Mouse (Mus musculus) adrenal gland, adult 2 months (tissue): Measurements from ENCODE around the gene Nrk. TPM values are rescaled to one million over a fixed set of nuclear protein-coding genes. Genes with fewer than 3 reads are reported as not detected.
A peak's percentile ranks its signal among the peaks of the same experiment; 100 is the strongest.

ENCODE experiments used
- DNase-seq: peaks from one replicate; pipeline ENCODE4 v3.0.0; 2021
- long read RNA-seq: library from polyadenylated mRNA; stranded (forward); transcript quantifications from one replicate; pipeline ENCODE4 v2.0.0, GENCODE M21; 2021
- polyA plus RNA-seq: library from polyadenylated mRNA; depleted of rRNA; stranded (reverse); fragments of >200 nt; gene quantifications from 2 replicates; pipeline ENCODE4 v1.2.3, GENCODE M21; 2012; rRNA removed
- total RNA-seq, 2 experiments: library from RNA; stranded (reverse); gene quantifications; 2 replicates each; pipeline ENCODE4 v1.2.3; 2021

The Nrk gene
- total RNA-seq (under 1 TPM; 0.35 to 0.46 TPM), polyA plus RNA-seq (0.04 and 0.10 TPM in 2 replicates)
- long read RNA-seq = 0 reads

DNA sequence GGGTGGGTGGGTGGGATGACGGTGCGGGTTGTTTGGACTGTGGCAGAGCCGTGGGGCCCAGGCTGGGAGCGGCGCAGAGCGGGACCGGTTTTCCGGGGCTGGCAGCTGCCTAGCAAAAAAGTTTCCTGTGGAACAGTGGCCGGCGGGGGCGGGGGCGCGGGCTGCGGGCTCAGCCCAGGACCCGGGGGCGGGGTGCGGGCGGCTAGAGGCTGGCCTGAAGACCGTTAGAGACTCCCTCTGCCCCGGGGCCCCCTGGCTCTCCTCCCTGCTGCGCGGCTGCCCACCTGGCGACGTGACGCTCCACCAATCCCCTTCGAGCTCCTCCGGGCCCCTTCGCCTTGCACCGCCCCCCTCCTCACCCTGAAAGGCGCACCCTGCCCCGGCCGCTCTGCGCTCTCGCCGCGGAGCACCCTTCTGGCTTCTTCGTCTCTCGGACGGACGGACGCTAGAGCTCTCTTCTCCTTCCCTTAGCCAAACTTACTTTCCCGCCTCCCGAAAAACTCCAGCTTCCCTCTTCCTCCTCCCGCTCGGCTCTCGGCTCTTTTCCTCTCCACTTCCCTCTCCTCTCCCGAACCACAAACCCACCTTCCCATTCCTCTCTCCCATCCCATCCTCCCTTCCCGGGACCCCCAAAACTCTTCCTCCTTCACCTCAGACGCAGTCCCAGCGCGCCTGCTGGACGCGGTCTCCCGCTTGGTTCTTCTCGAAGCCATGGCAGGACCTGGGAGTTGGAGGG is at the start of gene Nrk:
Gene Nrk, plus strand, starts transcription at position 390 of the 736 bp plus-strand sequence.
- peak; percentile 13 for DNase-seq

DNA sequence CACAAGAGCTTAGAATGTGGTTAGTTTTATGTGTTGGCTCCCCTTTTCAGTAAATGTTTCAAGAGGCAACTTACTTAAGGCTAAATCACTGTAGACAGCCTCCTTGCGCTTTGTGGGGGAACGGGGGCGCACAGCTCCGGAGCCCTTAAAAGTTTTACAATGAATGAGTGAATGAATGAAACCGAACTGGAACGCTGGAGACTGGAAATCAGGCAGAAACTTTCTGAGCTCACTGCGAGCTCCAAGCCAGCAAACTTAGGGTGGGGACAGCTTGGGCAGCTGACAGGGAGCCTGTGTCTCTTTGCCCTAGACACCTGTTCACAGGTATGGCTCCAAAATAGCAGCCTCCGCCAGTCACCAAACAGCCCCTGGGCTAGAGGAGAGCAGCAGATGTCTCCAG is 864 bp upstream of the Nrk start:
- peak; percentile 1 for DNase-seq

DNA sequence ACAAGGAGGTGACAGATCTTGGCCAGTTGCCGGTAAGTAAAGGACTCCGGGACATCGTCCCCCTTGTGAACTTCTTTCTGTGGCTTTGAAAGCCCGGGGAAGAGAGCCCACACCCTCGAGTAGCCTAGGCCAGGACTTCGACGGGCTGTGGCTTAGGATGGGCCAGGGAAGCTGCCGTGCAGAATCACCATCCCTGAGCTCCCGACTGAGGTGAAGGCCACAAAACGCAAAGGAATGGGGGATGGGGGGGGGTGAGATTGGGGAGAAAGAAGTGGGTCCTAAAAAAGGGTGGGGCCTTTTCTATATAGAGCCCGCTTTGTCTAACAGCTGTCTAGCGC is 516 bp downstream of the Nrk start:
- no peak for DNase-seq

DNA sequence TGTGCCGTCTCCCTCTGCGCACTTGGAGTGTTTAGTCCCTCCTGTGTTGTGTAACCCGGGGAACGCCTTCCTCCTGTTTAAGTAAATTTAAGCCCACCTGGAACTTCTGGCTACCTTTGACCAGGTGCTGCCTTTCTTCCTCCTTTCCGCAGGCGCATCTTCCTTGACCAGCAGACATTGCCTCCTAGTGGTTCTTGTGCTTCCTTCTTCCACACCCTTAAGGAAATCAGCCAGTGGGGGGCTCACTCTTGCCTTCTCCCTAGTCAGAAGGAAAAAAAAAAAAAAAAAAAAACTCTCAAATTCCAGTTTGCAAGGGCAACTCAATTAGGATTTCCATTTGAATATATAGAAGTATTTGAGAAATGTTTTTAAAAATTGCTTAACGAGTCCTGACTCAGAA is 4.8 kb downstream of the Nrk start:
- no peak for DNase-seq

DNA sequence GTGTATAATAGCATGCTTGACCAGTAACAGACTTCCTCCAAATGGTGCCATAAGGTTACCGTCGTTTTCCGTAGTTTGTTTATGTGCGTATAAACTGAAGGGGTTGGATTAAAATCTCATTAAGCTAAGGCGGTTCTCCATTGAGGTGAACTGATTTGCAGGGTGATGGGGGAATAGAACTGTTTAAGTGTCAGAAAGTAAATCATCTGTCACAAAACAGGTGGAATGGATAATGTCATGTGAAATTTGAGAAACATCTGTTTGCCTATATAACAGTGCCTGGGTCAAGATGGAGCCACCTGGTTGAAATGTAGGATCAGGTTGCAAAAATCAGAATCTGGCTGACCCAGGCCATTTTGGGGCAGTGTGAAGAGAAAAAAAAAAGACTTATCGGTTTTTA is 29.7 kb downstream of the Nrk start:
- DNase-seq = no peak

DNA sequence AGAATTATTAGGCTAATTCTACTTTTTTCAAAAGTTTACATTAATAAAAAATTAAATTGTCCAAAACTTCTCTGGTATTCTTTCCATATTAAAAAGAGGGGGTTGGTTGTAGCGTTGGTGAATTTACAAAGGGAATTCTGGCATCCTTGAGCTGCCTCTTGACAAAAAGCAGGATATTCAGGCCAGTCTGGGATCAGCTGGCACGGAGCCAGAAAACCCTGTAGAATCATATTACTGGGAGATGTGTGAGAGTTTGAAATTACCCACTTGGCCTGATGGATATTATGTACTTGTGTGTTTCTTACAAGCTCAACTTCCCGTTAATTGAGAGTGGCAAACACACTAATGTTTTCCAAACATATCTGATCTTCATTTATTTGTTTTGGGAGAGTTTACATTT is 46.5 kb downstream of the Nrk start:
- no peak for DNase-seq

DNA sequence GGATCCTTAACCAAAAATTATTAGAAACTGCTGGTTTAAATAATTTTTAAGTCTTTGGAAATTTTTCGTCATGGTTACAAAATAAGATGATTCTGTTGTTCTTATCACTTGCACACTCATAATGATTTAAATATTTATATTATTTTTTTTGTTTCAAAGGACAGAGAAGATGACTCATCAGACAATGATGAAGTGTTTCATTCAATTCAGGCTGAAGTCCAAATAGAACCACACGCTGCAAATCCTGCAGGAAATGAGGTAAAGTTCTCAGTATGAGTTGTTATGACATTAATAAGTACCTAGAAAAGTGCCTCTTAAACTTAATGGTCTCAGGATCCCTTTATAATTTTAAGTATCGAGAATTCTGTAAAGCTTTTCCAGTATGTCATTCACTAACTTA is 64.3 kb downstream of the Nrk start:
- DNase-seq = no peak

DNA sequence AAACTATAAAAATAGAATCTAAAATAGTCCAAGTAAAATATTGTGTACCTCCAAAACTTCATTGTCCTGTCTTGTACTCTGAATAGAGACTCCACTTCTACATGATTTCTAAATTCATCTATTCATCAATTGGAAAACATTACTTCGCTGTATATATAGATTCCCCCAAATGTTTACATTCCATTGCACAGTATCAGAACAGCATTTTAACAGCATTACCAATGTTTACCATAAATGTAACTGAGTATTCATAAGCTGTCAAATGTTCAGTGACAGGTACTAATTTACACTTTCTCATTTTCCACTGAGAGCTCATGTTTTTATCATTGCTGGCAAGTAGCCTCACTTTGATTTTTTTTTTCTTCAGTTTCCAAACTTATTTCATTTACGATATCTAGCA is 65.0 kb downstream of the Nrk start:
- DNase-seq = no peak

DNA sequence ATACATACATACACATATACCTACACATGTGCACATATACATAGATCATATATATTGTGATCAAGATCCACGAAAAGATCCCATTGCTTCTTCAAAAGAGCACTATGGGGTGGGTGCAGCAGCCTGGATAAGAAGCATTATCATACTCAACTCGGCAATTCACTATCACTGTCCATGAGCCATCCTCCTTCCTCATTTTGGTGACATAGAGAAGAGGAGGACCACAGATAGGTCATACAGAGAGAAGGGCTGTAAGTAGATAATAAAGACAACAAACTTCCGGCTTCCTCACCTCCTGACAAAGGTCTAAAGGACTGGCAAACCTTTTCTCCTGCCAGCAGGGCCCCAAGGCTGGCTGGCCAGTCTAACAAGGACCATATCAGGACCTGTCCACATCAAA is 100.3 kb downstream of the Nrk start:
- DNase-seq = no peak

DNA sequence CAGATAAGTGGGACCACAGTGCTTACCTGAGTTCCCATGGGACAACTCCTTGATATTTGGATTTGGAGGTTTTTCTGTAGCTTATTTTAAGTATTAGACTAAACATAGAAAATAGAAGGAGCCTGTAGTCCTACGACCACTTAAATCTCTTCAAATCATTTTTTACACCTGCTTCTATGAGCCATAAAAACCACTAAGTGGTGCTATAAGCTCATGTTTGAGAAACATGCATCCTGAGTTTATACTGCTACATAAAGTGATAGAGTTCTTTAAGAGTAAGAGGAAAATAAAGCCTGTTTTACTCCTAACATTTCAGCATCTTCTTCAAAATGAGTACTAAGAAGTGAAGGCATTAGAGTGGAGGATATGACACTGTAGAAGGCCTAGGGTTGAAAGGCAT is 102.3 kb downstream of the Nrk start:
- no peak for DNase-seq

DNA sequence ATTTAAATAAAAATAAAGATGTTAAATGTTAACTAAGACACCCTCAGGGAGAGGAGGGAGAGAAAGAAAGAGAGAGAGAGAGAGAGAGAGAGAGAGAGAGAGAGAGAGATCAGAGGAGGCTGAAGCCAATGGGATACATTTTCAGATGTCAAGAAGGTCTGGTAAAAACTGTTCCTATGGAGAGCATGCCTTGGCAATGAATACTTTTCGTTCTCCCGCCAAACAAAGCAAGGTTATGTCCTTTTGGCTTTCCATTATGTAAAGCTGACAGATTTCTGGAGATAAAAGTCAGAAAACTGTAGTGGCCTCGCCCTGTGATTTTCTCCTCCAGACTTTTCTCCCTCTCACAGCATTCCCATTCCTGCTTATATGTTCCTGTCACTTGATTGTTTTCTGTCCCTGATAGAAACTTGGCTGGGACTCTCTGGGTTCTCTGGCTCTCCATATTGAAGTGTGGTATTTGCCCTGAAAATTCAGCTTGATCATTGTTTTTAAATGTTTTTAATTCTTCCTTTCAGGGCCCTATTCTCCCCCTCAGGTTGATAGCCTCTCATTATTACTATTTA is 112.4 kb downstream of the Nrk start:
- DNase-seq = no peak

DNA sequence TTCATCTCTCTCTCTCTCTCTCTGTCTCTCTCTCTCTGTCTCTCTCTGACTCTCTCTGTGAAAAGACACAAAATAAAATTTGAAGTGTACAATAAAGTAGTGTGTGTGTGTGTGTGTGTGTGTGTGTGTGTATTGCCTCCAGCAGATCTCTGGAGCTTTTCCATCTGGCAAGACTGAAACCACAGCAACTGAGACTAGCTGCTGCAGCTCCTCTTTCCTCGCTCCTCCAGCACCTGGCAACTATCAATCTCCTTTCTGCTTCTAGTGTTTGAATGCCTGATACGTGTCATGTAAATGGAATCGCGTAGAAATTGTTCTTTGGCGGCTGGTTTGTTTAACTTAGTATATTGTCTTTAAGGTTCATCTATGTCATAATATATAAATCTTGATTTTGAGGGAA is 113.1 kb downstream of the Nrk start:
- DNase-seq = no peak

DNA sequence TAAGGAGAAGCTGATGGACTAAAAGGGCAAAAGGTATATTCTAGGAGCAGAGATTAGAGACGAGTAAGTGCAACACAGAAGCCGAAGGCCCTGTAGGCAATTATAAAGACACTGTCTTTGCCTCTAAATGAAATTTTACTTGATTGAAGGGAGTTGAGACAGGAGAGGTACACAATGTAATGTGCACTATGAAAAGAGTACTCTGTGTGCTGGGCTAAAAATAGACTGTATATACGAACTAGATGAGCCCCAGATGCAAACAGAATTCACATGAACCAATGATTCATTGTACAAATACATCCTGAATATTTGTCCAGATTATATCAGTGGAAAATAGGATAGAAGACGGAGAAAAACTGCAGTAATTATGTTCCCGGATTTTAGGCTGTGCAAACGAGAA is 113.7 kb downstream of the Nrk start:
- no peak for DNase-seq

DNA sequence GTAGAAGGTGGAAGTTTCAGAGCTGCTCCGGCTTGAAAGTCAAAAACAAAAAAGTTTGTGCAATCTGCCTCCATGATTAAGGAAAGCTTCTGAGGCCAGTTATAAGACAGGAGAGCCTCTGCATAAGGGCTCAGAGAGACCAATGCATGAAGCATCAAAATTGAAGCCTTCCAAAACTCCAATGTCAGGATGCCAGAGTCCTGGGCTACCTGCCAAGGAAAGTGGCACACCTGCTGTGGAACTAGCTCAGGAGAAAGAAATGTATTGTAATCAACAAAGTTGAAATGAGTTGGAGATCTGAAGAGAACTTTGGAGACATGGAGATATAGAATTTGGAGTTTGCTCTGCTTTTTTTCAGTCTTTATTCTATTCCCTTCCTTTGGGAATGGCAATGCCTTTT is 123.4 kb downstream of the Nrk start:
- no peak for DNase-seq

DNA sequence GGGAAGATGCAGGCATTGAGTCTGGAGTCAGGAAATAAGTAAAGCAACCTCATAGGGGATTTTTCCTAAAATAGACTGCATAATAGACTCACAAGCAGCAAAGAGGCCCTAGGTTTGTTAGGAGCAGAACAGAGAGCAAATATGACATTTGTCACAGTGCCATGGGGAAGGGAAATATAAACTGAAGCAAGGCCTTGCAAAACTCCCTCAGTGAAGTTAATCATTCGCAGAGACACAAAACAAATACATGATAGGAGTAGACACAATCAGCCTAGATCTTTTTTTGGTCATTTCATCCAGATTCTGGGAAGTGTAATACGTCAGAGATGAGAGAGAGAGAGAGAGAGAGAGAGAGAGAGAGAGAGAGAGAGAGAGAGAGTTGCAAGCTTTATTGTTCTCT is 125.1 kb downstream of the Nrk start:
- DNase-seq = no peak

DNA sequence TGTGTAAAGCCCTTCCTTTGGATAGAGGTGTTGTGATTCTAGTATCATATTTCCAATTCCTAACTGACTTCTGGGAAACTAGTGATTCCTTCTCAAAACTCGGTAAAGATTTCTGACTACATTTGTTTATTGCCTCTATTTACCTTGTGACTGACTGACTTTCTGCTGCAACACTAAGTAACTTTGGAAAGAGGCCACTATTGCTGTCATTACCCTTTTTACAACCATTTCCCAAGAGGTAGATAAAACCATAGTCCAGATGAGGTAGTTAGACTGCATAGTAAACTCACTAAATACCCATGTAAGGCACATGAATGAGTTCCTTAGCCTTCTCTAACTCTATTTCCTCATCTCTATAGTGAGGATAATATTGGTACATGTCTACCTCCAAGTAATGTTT is 126.9 kb downstream of the Nrk start:
- DNase-seq = no peak

DNA sequence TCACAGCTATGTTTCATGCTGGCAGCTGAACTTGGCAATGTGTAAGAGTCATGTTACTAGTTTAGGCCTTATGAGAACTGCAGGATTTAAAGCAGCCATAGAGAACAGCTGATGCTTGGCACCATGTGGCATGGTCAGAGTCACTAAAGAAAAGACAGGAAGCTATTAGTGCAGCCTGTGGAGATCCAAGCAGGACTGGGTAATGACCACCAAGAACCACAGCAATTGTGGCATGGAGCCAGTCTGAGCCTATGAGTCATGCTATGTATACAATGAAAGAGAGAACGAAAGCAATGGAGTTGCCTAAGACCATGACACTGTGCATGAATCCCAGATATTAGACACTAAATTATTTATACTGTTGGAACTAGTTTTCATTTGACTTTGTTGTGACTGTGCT is 137.7 kb downstream of the Nrk start:
- DNase-seq = no peak

DNA sequence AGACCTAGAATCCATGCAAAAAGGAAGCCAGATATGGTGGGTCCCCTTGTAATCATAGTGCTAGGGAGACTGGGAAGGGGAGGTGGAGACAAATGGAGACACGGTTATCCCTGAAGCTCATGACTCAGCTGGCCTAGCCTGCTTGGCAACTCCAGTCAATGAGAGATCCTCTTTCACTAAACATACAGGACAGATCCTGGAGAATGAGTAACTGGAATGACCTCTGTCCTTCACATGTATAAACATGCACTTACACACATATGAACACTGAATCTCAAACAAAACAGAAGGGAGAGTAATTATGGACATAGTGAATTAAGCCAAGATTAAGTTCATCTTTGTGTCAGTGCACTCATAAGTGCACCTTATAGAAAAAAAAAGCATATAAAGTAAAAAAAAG is 138.9 kb downstream of the Nrk start:
- DNase-seq = no peak

Other genes starting within 250 kb of the Nrk start
- gene Serpina7, start 170.8 kb downstream of the Nrk start, total RNA-seq = not detected
- not detected in 2 replicates for gene Serpina7, start 170.8 kb downstream of the Nrk start, polyA plus RNA-seq
- not detected for gene 4930513O06Rik, start 171.8 kb downstream of the Nrk start, total RNA-seq
- not detected in 2 replicates for gene 4930513O06Rik, start 171.8 kb downstream of the Nrk start, polyA plus RNA-seq